Mouse (Mus musculus) testis, adult 2 months (tissue): Measurements from ENCODE around the gene Ssr1. TPM values are rescaled to one million over a fixed set of nuclear protein-coding genes. Genes with fewer than 3 reads are reported as not detected.

ENCODE experiments used
- H3K27ac ChIP-seq: fragments of 200-500 bp; 2 replicates; pipeline ENCODE4 v1.5.1; 2012; ENCODE audit warnings: low read depth, low read length; ENCODE audit not compliant: control insufficient read depth, insufficient read depth
- H3K27me3 ChIP-seq: fragments of 200-500 bp; 2 replicates; pipeline ENCODE4 v1.6.1; 2012; ENCODE audit warnings: mild to moderate bottlenecking, low read length, moderate library complexity; ENCODE audit not compliant: control insufficient read depth, insufficient read depth
- H3K36me3 ChIP-seq: fragments of 200-500 bp; 2 replicates; pipeline ENCODE4 v1.6.1; 2012; ENCODE audit warnings: mild to moderate bottlenecking, low read length; ENCODE audit not compliant: control insufficient read depth, insufficient read depth
- H3K4me1 ChIP-seq: fragments of 200-500 bp; 2 replicates; pipeline ENCODE4 v1.6.1; 2012; ENCODE audit warnings: low read length; ENCODE audit not compliant: control insufficient read depth, insufficient read depth
- H3K4me3 ChIP-seq: fragments of 200-500 bp; 2 replicates; pipeline ENCODE4 v1.5.1; 2012; ENCODE audit warnings: low read depth, mild to moderate bottlenecking, low read length, moderate library complexity, mixed read lengths; ENCODE audit not compliant: control insufficient read depth
- CTCF ChIP-seq: fragments of 200-500 bp; IDR thresholded peaks from 2 replicates; pipeline ENCODE4 v1.5.1; 2012; ENCODE audit warnings: low read depth, mild to moderate bottlenecking, inconsistent platforms, low read length, moderate library complexity; ENCODE audit not compliant: control insufficient read depth, insufficient read depth, insufficient replicate concordance
- POLR2A ChIP-seq: fragments of 200-500 bp; IDR thresholded peaks from 2 replicates; pipeline ENCODE4 v1.6.1; 2012; ENCODE audit warnings: low read depth, mild to moderate bottlenecking, inconsistent platforms, low read length, moderate library complexity; ENCODE audit not compliant: control insufficient read depth
- polyA plus RNA-seq: library from polyadenylated mRNA; depleted of rRNA; stranded (reverse); fragments of >200 nt; gene quantifications from 2 replicates; pipeline ENCODE4 v1.2.3, GENCODE M21; 2012

The Ssr1 gene
- polyA plus RNA-seq, 1 experiment: 17.7 TPM

DNA sequence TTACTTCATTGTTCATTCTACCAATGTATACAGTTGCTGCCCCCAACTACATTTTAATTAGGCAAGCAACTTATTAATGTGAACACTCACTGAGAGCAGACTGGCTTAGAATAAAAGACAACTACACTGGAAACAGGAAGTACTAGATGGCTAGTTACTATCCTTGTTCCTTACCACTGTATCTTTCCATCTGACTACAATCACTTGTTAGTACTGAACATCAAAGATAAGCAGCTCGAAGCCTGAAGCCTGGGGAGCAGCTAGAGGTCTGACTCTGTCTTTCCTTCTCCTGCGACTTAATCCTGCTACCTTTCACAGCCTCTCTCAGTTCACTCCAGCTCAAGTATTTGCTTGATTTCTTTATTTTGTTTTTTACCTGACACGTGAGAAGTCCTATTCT, 24.8 kb upstream of the Ssr1 start:
- H3K36me3 ChIP-seq: no peaks in the 10 kb centered on the region
- H3K4me3 ChIP-seq: no peak overlapping the region
- peaks cover 3% of the 10 kb centered on the region for H3K4me1 ChIP-seq
- H3K27ac ChIP-seq: no peak overlapping the region
- H3K27me3 ChIP-seq: no peaks in the 10 kb centered on the region
- TF ChIP-seq CTCF (no peak), POLR2A (no peak)

DNA sequence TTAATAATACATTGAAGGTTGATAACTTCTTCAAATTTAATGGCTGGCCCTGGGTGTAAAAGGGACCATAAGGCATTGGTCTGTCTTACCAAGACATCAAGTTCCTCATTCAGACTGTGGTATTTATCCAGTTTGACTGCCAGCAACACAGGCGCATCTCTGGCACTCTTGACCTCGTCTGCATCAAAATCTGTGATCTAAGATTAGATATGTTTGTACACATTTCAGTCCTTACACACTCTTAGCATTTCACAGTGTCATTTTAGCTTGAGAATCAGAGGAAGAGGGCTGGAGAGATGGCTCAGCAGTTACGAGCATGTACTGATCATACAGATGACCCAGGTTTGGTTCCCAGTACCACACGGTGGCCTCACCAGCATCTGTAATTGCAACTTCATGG, 21.6 kb upstream of the Ssr1 start:
- no peaks in the 10 kb centered on the region for H3K4me1 ChIP-seq
- H3K27ac ChIP-seq: no peak overlapping the region
- H3K4me3 ChIP-seq: no peak overlapping the region
- TF ChIP-seq POLR2A (no peak), CTCF (no peak)
- no peaks in the 10 kb centered on the region for H3K36me3 ChIP-seq
- H3K27me3 ChIP-seq: no peaks in the 10 kb centered on the region

DNA sequence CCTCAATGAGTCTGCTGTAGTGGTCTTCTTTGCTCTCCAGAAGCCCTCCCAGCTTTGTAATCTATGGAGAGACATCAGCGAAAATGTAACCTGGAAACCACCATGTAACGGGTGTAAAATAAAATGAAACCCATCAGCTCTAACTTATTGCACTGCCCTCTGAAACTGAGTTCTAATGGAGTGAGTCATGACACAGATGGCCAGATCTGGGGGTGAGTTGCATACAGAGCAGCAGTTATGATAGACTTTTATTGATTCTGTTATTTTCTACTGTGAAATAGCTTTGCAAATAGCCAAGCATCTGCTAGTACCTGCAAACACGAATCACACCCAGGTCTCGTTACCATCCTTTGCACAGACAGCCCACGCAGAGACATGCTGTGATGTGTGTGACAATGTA, 18.4 kb upstream of the Ssr1 start:
- Histone ChIP-seq H3K4me3 (no peak overlapping the region), H3K4me1 (no peaks in the 10 kb centered on the region; the same call in 1 of the 2 replicates), H3K27ac (no peak overlapping the region), H3K36me3 (no peaks in the 10 kb centered on the region), H3K27me3 (no peaks in the 10 kb centered on the region)
- TF ChIP-seq CTCF: no peak
- no peak for TF ChIP-seq POLR2A

DNA sequence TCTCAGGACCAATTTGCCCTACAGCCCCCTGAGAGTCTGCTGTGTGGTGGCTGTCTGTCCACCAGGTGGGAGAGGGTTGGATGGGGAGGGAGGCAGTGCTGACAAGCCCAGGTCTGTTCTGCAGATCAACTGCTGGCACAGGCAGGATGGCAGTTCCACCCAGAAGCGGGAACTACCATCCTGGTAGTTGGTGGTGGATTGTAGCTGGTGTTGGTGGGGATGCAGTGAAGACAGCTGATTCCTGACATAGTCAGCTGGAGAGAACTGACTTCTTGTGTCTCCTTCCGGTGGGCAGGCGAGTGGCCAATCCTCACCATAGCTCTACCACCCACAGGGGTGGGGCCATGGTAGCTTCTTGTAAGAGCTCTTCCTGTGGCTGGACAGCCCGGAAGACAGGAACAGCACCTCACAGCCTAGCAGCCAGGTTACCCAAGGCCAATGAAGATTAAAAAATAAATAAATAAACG, 16.5 kb upstream of the Ssr1 start:
- TF ChIP-seq POLR2A: no peak
- TF ChIP-seq CTCF: no peak
- H3K27ac ChIP-seq: no peak overlapping the region
- no peaks in the 10 kb centered on the region for H3K27me3 ChIP-seq
- no peaks in the 10 kb centered on the region for H3K36me3 ChIP-seq
- H3K4me3 ChIP-seq: no peak overlapping the region
- no peaks in the 10 kb centered on the region; the same call in 1 of the 2 replicates for H3K4me1 ChIP-seq

DNA sequence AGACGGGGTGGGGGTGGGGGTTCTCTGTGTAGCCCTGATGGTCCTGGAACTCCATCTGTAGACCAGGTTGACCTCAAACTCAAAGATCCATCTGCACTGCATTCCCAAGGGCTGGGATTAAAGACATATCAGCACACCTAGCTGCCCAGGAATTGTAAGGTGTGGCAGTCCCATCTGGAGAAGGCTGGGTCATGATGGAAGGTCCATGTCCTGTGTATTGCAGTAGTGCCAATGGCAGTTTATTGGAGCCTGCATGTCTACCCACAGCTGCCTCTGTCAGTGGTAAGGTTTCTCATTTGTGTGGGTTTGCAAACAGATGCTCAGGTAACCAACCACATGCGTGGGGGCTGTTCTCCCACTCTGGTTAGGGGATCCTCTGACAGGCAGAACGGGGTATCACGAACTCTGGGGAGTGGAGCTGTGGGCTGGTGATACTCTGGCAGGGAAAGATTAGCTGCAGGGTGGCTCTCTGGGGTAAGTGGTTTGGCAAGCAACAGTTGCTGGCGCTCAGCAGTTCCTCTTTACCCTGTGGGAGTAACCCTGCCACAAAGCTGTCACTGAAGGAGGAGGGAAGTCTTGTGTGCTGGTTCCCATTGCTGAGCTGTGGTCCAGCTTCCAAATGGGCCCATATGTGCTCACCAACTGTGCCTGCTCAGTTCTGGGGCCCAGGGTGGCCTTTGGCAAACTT, 15.8 kb upstream of the Ssr1 start:
- TF ChIP-seq CTCF: no peak
- no peak for TF ChIP-seq POLR2A
- no peak overlapping the region for H3K27ac ChIP-seq
- no peak overlapping the region; the same call in 1 of the 2 replicates for H3K4me3 ChIP-seq
- no peaks in the 10 kb centered on the region for H3K36me3 ChIP-seq
- no peaks in the 10 kb centered on the region; the same call in 1 of the 2 replicates for H3K4me1 ChIP-seq
- no peaks in the 10 kb centered on the region for H3K27me3 ChIP-seq

DNA sequence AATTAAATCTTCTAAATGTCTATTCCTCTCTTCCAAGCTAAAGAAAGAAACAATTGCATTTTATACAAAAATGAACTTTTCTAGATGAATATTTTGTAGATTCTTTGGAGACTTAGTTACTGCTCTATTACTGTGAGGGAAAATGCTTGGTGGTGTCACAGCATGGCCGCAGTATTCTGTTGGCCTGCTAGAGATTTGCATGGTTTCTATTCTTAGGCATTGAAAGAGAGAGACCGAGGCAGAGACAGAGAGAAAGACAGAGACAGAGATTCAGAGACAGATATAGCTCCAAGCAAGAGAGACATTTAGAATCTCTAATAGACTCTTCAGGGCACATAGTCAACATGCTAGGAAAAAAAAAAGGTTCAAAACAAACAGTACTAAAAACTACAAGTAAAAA, 14.0 kb upstream of the Ssr1 start:
- TF ChIP-seq CTCF: no peak
- no peak for TF ChIP-seq POLR2A
- Histone ChIP-seq H3K36me3 (no peaks in the 10 kb centered on the region), H3K4me1 (no peaks in the 10 kb centered on the region; the same call in 1 of the 2 replicates), H3K4me3 (no peak overlapping the region), H3K27ac (no peak overlapping the region), H3K27me3 (no peaks in the 10 kb centered on the region)

DNA sequence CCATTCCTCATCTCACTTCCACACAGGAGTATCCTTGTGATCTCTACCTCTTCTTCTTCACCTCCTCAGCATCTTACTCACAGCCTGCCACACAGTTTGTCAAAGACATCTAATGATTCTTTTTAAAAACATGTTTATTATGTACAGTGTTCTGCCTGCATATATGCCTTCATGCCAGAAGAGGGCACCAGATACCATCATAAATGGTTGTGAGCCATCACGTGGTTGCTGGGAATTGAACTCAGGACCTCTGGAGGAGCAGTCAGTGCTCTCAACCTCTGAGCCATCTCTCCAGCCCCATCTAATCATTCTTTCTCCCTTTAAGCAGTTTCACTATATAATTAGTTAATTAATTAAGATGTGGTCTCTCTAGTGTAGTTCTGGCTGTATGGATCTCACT, 8.4 kb upstream of the Ssr1 start:
- Histone ChIP-seq H3K27me3 (no peaks in the 10 kb centered on the region), H3K4me3 (no peak overlapping the region), H3K36me3 (no peaks in the 10 kb centered on the region), H3K27ac (no peak overlapping the region), H3K4me1 (no peaks in the 10 kb centered on the region)
- TF ChIP-seq CTCF: no peak
- TF ChIP-seq POLR2A: no peak
